Mouse (Mus musculus): ENCODE results near the gene Plin4. TPM values are rescaled to one million over a fixed set of nuclear protein-coding genes. Genes with fewer than 3 reads are reported as not detected.
"Not testable (repeated sequence)": the region's sequence is repeated elsewhere in the genome, so short reads cannot be mapped to it uniquely, and the experiment has no call there.

Gene Plin4
- polyA plus RNA-seq, 1 experiment from 2014 or later: not detected

DNA sequence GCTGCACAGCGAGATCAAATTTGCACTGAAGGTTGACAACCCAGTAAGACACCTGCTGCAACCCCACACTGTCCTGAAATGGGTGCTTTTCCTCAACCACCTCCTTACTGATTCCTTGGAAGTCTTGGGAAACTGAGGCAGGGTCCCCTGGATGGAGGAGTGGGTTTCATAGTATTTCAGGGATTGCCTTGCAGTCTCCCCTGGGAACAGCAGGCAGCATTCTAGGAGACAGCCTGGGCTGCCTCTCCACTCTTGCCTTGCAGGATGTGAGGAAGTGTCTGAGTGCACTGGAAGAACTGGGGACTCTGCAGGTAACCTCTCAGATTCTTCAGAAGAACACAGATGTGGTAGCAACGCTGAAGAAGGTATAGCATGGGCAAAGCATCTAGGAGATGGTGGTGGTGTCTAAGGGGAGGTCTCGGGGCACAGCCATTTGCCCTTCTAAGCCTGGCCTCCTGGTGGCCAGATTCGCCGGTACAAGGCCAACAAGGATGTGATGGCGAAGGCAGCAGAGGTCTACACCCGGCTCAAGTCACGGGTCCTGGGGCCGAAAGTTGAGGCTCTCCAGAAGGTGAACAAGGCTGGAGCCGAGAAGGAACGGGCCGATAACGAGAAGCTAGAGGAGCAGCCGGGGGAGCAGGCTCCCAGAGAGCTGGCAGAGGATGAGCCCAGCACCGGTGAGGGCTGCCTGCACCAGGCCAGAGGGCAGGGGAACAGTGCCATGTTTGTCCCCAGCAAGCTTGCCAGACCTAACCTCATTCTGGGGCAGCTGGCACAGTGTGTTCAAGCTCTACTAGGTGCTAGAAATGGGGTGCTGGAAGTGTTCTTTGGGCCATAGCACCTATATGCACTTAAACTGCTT, 10.7 kb downstream of the Plin4 start:
- Histone ChIP-seq H3K9ac (no peak overlapping the region), H3K27me3 (no peaks in the 10 kb centered on the region), H3K4me3 (replicated peaks) (no peak overlapping the region), H3K4me1 (replicated peaks) (no peaks in the 10 kb centered on the region), H3K9me3 (replicated peaks) (no peaks in the 10 kb centered on the region), H3K36me3 (peaks cover 94% of the 10 kb centered on the region), H3K27ac (no peak overlapping the region), H3K4me2 (no peak overlapping the region)
- WGBS (ENCODE audit: insufficient replicate concordance): 91% methylated on average over 15 of the region's 15 CpGs
- DNase-seq (no peak), ATAC-seq (ENCODE audit: low read depth) (no peak)

DNA sequence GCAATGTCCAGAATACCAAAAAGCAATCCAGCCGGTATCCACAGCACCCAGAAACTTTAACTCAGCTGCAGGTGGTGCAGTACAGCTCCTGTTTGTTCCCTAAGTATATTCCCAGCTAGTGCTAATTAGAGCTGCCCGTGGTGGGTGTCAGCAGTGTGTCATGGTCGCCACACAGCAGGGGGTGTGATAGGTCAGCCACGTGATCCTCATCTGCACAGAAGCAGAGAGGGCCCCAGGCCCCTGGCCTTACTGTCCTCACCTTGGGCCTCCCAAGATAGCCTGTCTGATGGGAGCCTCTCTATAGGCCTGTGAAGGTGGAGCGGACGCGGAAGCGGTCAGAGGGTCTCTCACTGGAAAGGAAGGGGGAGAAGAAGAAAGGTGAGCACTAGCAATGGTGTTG, 11.4 kb downstream of the Plin4 start:
- no peaks in the 10 kb centered on the region for H3K4me1 ChIP-seq (replicated peaks)
- no peak overlapping the region for H3K27ac ChIP-seq
- WGBS (ENCODE audit: insufficient replicate concordance): 87% methylated on average over 8 of the region's 8 CpGs
- no peaks in the 10 kb centered on the region for H3K9me3 ChIP-seq (replicated peaks)
- no peak for ATAC-seq (ENCODE audit: low read depth)
- no peak for DNase-seq
- no peak overlapping the region for H3K4me2 ChIP-seq
- H3K27me3 ChIP-seq: no peaks in the 10 kb centered on the region
- no peak overlapping the region for H3K4me3 ChIP-seq (replicated peaks)
- H3K36me3 ChIP-seq: peaks cover 93% of the 10 kb centered on the region
- no peak overlapping the region for H3K9ac ChIP-seq

DNA sequence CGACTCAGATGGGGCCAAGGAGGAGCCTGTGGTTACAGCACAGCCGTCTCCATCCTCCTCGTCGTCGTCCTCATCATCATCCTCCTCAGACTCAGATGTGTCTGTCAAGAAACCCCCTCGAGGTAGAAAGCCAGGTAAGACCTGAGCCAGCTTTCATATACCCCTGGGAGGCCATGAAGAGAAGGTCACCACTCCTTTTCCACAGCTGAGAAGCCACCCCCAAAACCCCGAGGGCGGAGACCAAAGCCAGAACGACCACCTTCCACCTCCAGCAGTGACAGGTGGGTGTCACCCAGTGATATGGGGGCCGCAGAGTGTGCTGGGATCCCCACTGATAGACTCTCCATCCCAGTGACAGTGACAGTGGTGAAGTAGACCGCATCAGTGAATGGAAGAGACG, 12.7 kb downstream of the Plin4 start:
- Histone ChIP-seq H3K27me3 (no peaks in the 10 kb centered on the region), H3K4me2 (no peak overlapping the region), H3K9ac (no peak overlapping the region), H3K4me3 (replicated peaks) (no peak overlapping the region), H3K27ac (no peak overlapping the region), H3K36me3 (peaks cover 86% of the 10 kb centered on the region), H3K4me1 (replicated peaks) (no peaks in the 10 kb centered on the region), H3K9me3 (replicated peaks) (no peaks in the 10 kb centered on the region)
- ATAC-seq (ENCODE audit: low read depth) (no peak), DNase-seq (no peak)
- 71% methylated on average over 12 of the region's 12 CpGs for WGBS (ENCODE audit: insufficient replicate concordance)

DNA sequence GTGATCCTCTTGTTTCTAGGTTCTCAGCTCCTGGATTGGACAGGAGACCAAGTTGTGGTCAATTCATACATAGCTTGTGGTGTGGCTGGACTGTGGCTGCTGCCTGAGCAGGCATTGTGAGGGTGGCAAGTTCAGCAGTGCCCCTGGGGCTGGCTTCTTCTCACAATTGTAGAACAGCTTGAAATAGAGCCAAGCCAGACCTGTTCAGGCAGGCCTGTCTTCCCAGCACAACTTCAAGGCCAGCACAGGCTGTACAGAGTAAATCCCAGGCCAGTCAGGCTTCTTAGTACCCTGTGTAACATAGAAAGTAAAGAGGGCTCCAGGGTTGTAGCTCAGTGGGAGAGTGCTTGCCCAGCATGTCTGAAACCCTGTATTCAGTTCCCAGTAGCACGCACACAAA, 16.8 kb downstream of the Plin4 start:
- no peak overlapping the region for H3K4me2 ChIP-seq
- no peaks in the 10 kb centered on the region for H3K4me1 ChIP-seq (replicated peaks)
- H3K9ac ChIP-seq: no peak overlapping the region
- no peak for DNase-seq
- H3K27ac ChIP-seq: no peak overlapping the region
- H3K9me3 ChIP-seq (replicated peaks): no peaks in the 10 kb centered on the region
- H3K36me3 ChIP-seq: peaks cover 65% of the 10 kb centered on the region
- no peak overlapping the region for H3K4me3 ChIP-seq (replicated peaks)
- WGBS (ENCODE audit: insufficient replicate concordance): 85% methylated on average over 1 of the region's 1 CpGs
- H3K27me3 ChIP-seq: no peaks in the 10 kb centered on the region
- ATAC-seq (ENCODE audit: low read depth): no peak

DNA sequence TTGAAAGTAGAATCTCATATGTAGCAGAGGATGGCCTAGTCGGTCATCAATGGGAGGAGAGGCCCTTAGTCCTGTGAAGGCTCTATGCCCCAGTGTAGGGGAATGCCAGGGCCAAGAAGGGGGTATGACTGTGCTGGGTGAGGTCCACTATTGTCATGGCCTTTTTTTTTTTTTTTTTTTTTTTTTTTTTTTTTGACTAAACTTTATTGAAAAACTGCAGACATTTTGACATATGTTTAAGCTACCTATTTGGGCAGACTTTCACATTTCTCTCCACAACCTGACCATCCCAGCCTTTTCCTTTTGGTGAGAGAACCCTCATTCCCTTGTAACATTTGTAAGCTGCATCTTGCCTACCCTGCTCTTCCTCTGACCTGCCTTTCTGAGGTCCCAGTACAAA, 17.3 kb downstream of the Plin4 start:
- peaks cover 63% of the 10 kb centered on the region for H3K36me3 ChIP-seq
- no peak overlapping the region for H3K9ac ChIP-seq
- ATAC-seq (ENCODE audit: low read depth): no peak
- no peaks in the 10 kb centered on the region for H3K9me3 ChIP-seq (replicated peaks)
- no peak overlapping the region for H3K4me2 ChIP-seq
- no peaks in the 10 kb centered on the region for H3K4me1 ChIP-seq (replicated peaks)
- H3K27ac ChIP-seq: no peak overlapping the region
- H3K4me3 ChIP-seq (replicated peaks): no peak overlapping the region
- no peaks in the 10 kb centered on the region for H3K27me3 ChIP-seq
- 88% methylated on average over 1 of the region's 1 CpGs for WGBS (ENCODE audit: insufficient replicate concordance)
- no peak for DNase-seq

DNA sequence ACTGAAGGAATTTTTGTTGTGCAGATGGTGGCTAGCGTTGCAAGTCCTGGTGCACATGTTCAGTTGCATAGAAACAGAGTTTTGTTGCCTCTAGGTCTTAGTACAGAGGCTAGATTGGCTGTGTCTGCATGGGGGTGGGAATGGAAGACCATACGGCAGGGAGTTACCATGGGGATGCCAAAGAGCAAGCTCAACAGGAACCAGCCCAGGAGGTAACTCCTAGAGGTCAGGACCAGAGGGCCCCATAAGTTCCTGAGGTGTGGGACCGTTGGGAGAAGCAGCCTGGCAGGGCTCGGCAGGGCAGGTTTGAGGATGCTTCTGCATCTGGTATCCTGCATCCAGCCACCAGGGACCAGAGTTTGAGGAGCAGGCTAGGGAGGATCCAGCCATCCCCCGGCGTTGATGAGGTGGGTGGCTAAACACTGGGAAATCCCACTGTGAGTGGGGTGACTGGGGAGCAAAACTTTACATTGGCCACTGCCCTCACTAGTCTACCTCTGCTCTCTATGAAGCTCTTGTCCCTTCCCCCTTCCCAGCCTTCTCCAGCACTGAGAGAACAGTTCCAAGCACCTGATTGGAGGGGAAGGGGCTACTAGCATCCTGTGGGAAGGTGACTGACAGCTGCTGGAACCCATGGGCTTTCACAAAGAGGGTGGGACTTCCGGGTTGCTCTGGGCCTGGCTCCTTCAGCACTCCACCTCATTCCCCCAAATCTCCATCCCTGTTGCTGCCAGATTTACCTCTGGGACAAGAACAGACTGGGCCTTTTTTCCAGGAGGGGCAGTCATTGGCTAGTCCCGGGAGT, 28.6 kb downstream of the Plin4 start:
- no peak for DNase-seq

DNA sequence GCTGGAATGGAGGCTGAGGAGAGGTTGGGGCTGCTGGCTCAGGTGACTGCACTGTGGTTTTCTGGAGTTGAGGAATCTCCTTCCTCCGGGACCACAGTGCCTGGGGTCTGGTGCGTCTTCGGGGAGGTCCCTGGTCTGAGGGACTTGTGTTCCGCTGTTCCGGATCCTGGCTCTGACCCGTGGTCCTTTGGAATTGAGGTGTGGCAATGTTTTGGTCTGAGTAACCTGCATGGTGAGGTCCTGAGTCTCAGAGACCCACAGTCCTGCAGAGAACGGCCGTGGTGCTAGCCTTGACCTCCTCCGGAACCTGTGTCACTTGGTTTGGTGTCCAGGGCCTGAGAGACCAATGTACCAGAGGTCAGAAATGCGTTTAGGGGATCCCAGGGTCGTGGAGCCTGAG, 29.7 kb downstream of the Plin4 start:
- Histone ChIP-seq H3K36me3 (peaks cover 21% of the 10 kb centered on the region), H3K4me3 (replicated peaks) (peak overlapping the region; percentile 86), H3K27me3 (no peaks in the 10 kb centered on the region), H3K27ac (peak overlapping the region; percentile 73), H3K4me1 (replicated peaks) (peaks cover 46% of the 10 kb centered on the region), H3K4me2 (peak overlapping the region; percentile 97), H3K9me3 (replicated peaks) (no peaks in the 10 kb centered on the region), H3K9ac (peak overlapping the region; percentile 91)
- under 1% methylated on average over 11 of the region's 11 CpGs for WGBS (ENCODE audit: insufficient replicate concordance)
- no peak for ATAC-seq (ENCODE audit: low read depth)
- no peak for DNase-seq

More for the DNA sequence above, 28.6 kb downstream of the Plin4 start:
- no peak for ATAC-seq (ENCODE audit: low read depth)
- Histone ChIP-seq H3K27ac (no peak overlapping the region), H3K4me2 (peak overlapping the region; percentile 97), H3K9ac (peak overlapping the region; percentile 91), H3K4me1 (replicated peaks) (peaks cover 36% of the 10 kb centered on the region), H3K36me3 (peaks cover 27% of the 10 kb centered on the region), H3K27me3 (no peaks in the 10 kb centered on the region), H3K9me3 (replicated peaks) (no peaks in the 10 kb centered on the region), H3K4me3 (replicated peaks) (peak overlapping the region; percentile 86)
- WGBS (ENCODE audit: insufficient replicate concordance): 21% methylated on average over 8 of the region's 8 CpGs

DNA sequence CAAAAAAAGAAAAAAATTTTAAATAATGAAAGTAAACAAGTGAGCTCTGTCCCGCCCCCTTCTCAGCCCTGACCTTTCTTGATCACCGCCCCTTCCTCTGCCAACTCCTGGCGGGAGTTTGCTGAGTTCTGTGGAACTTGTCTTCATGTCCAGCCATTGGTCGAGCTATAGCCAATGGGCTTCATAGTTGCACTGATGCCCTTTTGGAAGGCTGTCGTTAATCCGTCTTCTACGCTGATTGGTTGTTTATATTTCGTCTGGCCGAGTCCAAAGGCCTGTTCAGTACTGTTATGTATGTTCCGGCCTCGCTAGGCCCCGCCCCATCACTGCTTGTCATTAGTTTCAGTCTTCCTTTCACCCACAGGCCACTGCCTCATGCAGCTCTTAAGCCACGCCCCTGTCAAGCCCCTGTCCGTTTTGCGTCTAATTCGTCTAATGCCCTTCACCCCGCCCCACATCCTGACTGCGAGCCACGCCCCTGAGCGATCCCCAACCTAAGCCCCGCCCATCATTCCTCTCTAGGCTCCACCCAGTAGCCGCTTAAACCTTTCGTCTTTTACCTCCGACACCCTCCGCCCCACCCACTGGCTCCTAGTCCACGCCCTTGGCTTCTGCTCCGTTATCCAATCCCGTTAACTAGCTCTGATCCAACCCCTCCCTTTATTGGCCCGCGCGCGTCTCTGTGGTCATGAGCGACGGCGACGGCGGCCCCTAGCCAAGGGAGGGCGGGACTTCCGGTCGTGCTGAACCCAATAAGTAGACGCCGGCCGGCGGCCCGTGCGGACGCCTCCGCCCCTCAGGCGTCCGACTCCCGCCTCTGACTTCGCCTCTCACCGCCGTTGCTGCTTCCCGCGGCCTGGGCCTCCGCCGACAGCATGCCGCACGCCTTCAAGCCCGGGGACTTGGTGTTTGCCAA, 30.5 kb downstream of the Plin4 start, which contains the start of gene Hdgfl2:
TSS of gene Hdgfl2 (plus strand) at position 755 of the 916 bp plus-strand sequence.
- peak; percentile 100 for DNase-seq
- H3K9ac ChIP-seq: peak within 1 kb of the TSS; percentile 91
- ATAC-seq (ENCODE audit: low read depth): peak; percentile 90
- H3K9me3 ChIP-seq (replicated peaks): no peaks in the 10 kb centered on the region
- H3K36me3 ChIP-seq: peaks cover 21% of the 10 kb centered on the region
- peak within 1 kb of the TSS; percentile 97 for H3K4me2 ChIP-seq
- H3K4me3 ChIP-seq (replicated peaks): peak within 1 kb of the TSS; percentile 86
- H3K4me1 ChIP-seq (replicated peaks): peaks cover 52% of the 10 kb centered on the region
- WGBS (ENCODE audit: insufficient replicate concordance): under 1% methylated on average over 61 of the region's 61 CpGs
- H3K27me3 ChIP-seq: no peaks in the 10 kb centered on the region
- peak within 1 kb of the TSS; percentile 82 for H3K27ac ChIP-seq

DNA sequence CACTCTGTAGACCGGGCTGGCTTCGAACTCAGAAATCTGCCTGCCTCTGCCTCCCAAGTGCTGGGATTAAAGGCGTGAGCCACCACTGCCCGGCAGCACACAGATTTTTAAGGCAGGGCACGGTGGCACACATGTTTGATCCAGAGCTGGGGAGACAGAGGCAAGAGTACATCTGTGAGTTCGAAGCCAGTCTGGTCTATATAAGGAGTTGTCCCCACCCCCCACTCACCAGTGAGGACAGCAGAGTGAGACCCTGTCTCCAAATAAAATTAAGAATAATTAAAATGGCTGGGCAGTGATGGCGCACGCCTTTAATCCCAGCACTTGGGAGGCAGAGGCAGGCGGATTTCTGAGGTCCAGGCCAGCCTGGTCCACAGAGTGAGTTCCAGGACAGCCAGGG, 31.2 kb downstream of the Plin4 start:
- not testable (repeated sequence) for DNase-seq; H3K9me3 ChIP-seq (replicated peaks); ATAC-seq (ENCODE audit: low read depth); H3K27me3 ChIP-seq
- Histone ChIP-seq H3K27ac (peak overlapping the region; percentile 82), H3K36me3 (peaks cover 16% of the 10 kb centered on the region), H3K4me1 (replicated peaks) (peaks cover 60% of the 10 kb centered on the region), H3K4me2 (peak overlapping the region; percentile 71), H3K4me3 (replicated peaks) (peak overlapping the region; percentile 86), H3K9ac (peak overlapping the region; percentile 63)
- WGBS (ENCODE audit: insufficient replicate concordance): 58% methylated on average over 9 of the region's 9 CpGs

DNA sequence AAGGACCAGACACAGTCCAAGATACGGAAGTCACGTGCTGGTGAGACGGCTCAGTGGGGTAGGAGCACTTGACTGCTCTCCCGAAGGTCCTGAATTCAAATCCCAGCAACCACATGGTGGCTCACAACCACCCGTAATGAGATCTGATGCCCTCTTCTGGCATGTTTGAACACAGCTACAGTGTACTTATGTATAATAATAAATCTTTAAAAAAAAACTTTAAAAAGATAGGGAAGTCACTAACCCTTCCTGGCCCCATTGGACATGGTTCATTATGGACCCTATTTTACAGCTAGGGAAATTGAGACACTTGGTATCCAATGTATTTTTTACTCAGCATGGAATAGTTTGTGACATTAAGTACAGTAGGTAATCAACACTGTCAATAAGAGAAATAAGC, 32.1 kb downstream of the Plin4 start:
- WGBS (ENCODE audit: insufficient replicate concordance): 76% methylated on average over 5 of the region's 5 CpGs
- Histone ChIP-seq H3K4me1 (replicated peaks) (peaks cover 58% of the 10 kb centered on the region), H3K27ac (no peak overlapping the region)

DNA sequence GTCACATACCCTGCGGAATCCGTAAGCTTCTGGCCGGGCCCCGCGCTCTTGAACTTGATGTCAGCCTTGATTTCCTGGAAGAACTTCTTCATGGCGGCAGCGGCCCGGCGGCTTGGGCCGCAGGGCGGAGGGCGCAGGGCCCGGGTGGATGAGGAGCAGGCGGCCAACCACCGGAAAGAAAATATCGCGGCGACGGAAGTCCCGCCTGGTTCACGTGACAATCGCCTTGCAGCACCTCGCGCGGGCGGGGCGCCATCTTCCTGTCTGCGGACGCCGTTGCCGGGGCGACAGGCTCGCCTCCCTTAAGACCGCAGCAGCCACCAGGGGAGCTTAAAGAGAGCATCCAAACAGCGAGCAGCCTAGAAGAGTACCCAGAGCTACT, 34.8 kb downstream of the Plin4 start, which contains the start of gene Ubxn6:
TSS of gene Ubxn6 (minus strand) at position 202 of the 382 bp plus-strand sequence.
- Histone ChIP-seq H3K9me3 (replicated peaks) (no peaks in the 10 kb centered on the region), H3K27me3 (no peaks in the 10 kb centered on the region), H3K27ac (peak within 1 kb of the TSS; percentile 93), H3K36me3 (peaks cover 31% of the 10 kb centered on the region), H3K9ac (peak within 1 kb of the TSS; percentile 75), H3K4me2 (peak within 1 kb of the TSS; percentile 83), H3K4me1 (replicated peaks) (peaks cover 31% of the 10 kb centered on the region), H3K4me3 (replicated peaks) (peak within 1 kb of the TSS; percentile 67)
- DNase-seq (peak; percentile 93), ATAC-seq (ENCODE audit: low read depth) (peak; percentile 13)
- under 1% methylated on average over 35 of the region's 35 CpGs for WGBS (ENCODE audit: insufficient replicate concordance)

More for the DNA sequence above, 32.1 kb downstream of the Plin4 start:
- H3K36me3 ChIP-seq: peaks cover 12% of the 10 kb centered on the region
- no peak overlapping the region for H3K4me2 ChIP-seq
- no peak for DNase-seq
- no peaks in the 10 kb centered on the region for H3K27me3 ChIP-seq
- H3K4me3 ChIP-seq (replicated peaks): no peak overlapping the region
- H3K9ac ChIP-seq: no peak overlapping the region
- H3K9me3 ChIP-seq (replicated peaks): no peaks in the 10 kb centered on the region
- ATAC-seq (ENCODE audit: low read depth): no peak

All from liver, embryonic 13.5 days (tissue).